Mouse (Mus musculus): Measurements from ENCODE around the gene Atp12a. TPM values are rescaled to one million over a fixed set of nuclear protein-coding genes. Genes with fewer than 3 reads are reported as not detected.
A peak's percentile ranks its signal among the peaks of the same experiment; 100 is the strongest.

Gene Atp12a
- polyA plus RNA-seq, 1 experiment, result not detected

DNA sequence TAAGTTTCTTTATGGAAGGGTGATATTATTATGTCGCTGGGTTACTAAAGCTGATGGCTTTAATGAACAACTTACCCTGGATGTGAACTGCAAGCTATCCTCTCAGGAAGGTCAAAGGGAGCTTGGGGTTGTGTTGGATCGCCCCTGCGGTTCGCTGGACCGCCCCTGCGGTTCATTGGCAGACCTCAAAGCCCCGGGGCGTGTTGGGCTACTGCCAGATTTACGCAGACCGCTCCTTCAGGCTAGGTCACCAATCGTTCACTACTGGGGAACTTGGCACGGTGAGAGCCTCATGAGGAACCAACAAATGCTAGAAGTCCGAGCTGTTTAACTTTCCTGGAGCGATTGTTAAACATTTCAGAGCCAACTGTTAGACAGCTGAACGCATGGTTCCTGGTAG is 1.8 kb downstream of the Atp12a start:
- TF ChIP-seq CTCF (IDR thresholded peaks at IDR 0.05; ENCODE audit: low read depth, low read length), result no peak
- no peak for TF ChIP-seq POLR2A (IDR thresholded peaks at IDR 0.05; ENCODE audit: borderline replicate concordance, low read depth, low read length)
- no peak overlapping the region for H3K4me3 ChIP-seq (ENCODE audit: insufficient read depth, low read length)
- no peak overlapping the region for H3K27ac ChIP-seq (ENCODE audit: insufficient read depth, low read depth, low read length)
- no peaks in the 10 kb centered on the region for H3K4me1 ChIP-seq (ENCODE audit: control insufficient read depth, insufficient read depth, low read length)

DNA sequence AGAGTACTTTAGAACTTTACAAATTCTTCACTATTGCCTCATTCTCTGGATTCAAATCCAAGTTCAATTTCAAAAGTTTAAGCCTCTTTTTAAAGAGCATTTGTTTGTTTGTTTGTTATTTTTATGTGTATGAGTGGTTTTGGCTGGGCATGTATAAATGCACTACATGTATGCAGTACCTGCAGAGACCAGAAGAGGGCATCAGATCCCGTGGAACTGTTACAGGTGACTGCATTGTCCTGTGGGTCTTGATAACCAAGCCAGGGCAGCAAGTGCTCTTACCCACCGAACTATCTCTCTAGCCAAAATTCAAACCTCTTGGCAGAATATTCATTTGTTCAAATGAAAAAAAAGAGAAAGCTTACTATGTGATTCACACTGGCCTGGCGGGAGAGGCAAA is 4.0 kb downstream of the Atp12a start:
- Histone ChIP-seq H3K4me1 (ENCODE audit: control insufficient read depth, insufficient read depth, low read length) (no peaks in the 10 kb centered on the region), H3K27ac (ENCODE audit: insufficient read depth, low read depth, low read length) (no peak overlapping the region)

DNA sequence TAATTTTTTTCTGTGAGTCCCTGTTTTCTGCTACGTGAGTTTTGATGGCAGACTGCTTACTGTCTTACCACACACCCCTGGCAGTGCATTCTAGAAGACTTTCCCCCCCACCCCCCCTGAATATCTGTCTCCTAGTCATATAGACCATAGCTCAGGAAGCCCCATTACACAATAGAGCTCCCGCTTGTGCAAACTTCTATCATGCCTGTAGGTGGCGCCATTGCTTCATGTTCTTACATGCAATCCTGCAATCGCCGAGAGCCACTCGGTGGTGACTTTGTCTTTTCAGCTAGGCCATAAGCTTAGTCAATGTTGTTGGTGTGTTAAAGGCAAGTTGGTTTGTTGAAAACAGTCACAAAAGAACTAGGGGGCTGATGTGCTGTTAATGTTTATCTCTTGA is 10.9 kb downstream of the Atp12a start:
- Histone ChIP-seq H3K27ac (ENCODE audit: insufficient read depth, low read depth, low read length) (no peak overlapping the region), H3K4me3 (ENCODE audit: insufficient read depth, low read length) (no peak overlapping the region), H3K4me1 (ENCODE audit: control insufficient read depth, insufficient read depth, low read length) (no peaks in the 10 kb centered on the region)
- TF ChIP-seq POLR2A (IDR thresholded peaks at IDR 0.05; ENCODE audit: borderline replicate concordance, low read depth, low read length) (no peak), CTCF (IDR thresholded peaks at IDR 0.05; ENCODE audit: low read depth, low read length) (peak; percentile 72; the same call in 1 of the 2 replicates)

More for the DNA sequence above, 4.0 kb downstream of the Atp12a start:
- H3K4me3 ChIP-seq (ENCODE audit: insufficient read depth, low read length), result no peak overlapping the region
- TF ChIP-seq CTCF (IDR thresholded peaks at IDR 0.05; ENCODE audit: low read depth, low read length), result no peak; the same call in 1 of the 2 replicates
- no peak for TF ChIP-seq POLR2A (IDR thresholded peaks at IDR 0.05; ENCODE audit: borderline replicate concordance, low read depth, low read length)

- Histone ChIP-seq H3K4me1 (ENCODE audit: control insufficient read depth, insufficient read depth, low read length) (no peaks in the 10 kb centered on the region), H3K27ac (ENCODE audit: insufficient read depth, low read depth, low read length) (no peak overlapping the region), H3K4me3 (ENCODE audit: insufficient read depth, low read length) (no peak overlapping the region)
- TF ChIP-seq POLR2A (IDR thresholded peaks at IDR 0.05; ENCODE audit: borderline replicate concordance, low read depth, low read length), result no peak
- no peak for TF ChIP-seq CTCF (IDR thresholded peaks at IDR 0.05; ENCODE audit: low read depth, low read length)
These were observed 12.9 kb downstream of the Atp12a start for GRCm38 (mm10) chr14:56377745-56378144.

DNA sequence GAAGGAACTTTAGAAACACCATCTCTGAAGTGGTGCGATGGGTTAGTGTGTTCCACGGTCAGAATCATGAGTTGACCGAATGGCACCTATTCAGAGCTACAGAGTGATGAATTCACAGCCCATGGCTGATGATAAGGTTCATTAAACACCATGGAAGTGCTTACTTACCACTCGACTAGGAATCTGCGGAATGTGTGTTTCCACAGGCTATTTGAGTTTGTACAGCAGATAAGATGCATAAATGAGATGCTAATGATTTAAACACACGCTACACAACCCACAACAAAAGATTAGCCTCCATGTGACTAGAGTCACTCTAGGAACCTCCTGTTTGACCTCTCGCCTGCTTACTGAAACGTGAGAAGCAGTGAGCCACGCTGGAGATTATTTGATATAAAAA is 14.5 kb downstream of the Atp12a start:
- Histone ChIP-seq H3K27ac (ENCODE audit: insufficient read depth, low read depth, low read length) (no peak overlapping the region), H3K4me3 (ENCODE audit: insufficient read depth, low read length) (no peak overlapping the region), H3K4me1 (ENCODE audit: control insufficient read depth, insufficient read depth, low read length) (no peaks in the 10 kb centered on the region)
- TF ChIP-seq POLR2A (IDR thresholded peaks at IDR 0.05; ENCODE audit: borderline replicate concordance, low read depth, low read length), result no peak
- no peak for TF ChIP-seq CTCF (IDR thresholded peaks at IDR 0.05; ENCODE audit: low read depth, low read length)

DNA sequence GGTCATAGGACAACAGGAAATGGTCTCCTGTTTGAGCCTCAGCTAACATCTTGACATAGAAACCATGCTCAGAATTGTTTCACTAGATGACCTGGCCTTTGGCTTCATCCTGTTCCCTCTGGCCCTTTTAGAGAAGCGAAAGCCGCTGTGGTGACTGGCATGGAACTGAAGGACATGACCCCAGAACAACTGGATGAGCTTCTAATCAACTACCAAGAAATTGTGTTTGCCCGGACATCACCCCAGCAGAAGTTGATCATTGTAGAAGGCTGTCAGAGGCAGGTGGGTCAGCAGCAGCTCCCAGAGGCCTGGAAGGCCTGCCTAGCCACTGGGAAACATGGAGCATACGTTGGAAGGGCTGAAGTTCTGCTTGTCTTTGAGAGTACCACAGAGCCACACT is 17.5 kb downstream of the Atp12a start:
- Histone ChIP-seq H3K27ac (ENCODE audit: insufficient read depth, low read depth, low read length) (no peak overlapping the region), H3K4me1 (ENCODE audit: control insufficient read depth, insufficient read depth, low read length) (no peaks in the 10 kb centered on the region), H3K4me3 (ENCODE audit: insufficient read depth, low read length) (no peak overlapping the region)
- TF ChIP-seq CTCF (IDR thresholded peaks at IDR 0.05; ENCODE audit: low read depth, low read length), result no peak
- TF ChIP-seq POLR2A (IDR thresholded peaks at IDR 0.05; ENCODE audit: borderline replicate concordance, low read depth, low read length), result no peak

- no peaks in the 10 kb centered on the region for H3K4me1 ChIP-seq (ENCODE audit: control insufficient read depth, insufficient read depth, low read length)
- H3K27ac ChIP-seq (ENCODE audit: insufficient read depth, low read depth, low read length), result no peak overlapping the region
- TF ChIP-seq CTCF (IDR thresholded peaks at IDR 0.05; ENCODE audit: low read depth, low read length) (no peak), POLR2A (IDR thresholded peaks at IDR 0.05; ENCODE audit: borderline replicate concordance, low read depth, low read length) (no peak)
- H3K4me3 ChIP-seq (ENCODE audit: insufficient read depth, low read length), result no peak overlapping the region
These were observed 25.4 kb downstream of the Atp12a start for GRCm38 (mm10) chr14:56390247-56390646.

GRCm38 (mm10) chr14:56393704-56394312 is 28.9 kb downstream of the Atp12a start:
- H3K4me1 ChIP-seq (ENCODE audit: control insufficient read depth, insufficient read depth, low read length), result no peaks in the 10 kb centered on the region
- H3K27ac ChIP-seq (ENCODE audit: insufficient read depth, low read depth, low read length), result no peak overlapping the region
- no peak overlapping the region for H3K4me3 ChIP-seq (ENCODE audit: insufficient read depth, low read length)
- TF ChIP-seq POLR2A (IDR thresholded peaks at IDR 0.05; ENCODE audit: borderline replicate concordance, low read depth, low read length), result no peak
- no peak for TF ChIP-seq CTCF (IDR thresholded peaks at IDR 0.05; ENCODE audit: low read depth, low read length)

- TF ChIP-seq POLR2A (IDR thresholded peaks at IDR 0.05; ENCODE audit: borderline replicate concordance, low read depth, low read length) (no peak), CTCF (IDR thresholded peaks at IDR 0.05; ENCODE audit: low read depth, low read length) (no peak)
- Histone ChIP-seq H3K4me1 (ENCODE audit: control insufficient read depth, insufficient read depth, low read length) (no peaks in the 10 kb centered on the region), H3K4me3 (ENCODE audit: insufficient read depth, low read length) (no peak overlapping the region), H3K27ac (ENCODE audit: insufficient read depth, low read depth, low read length) (no peak overlapping the region)
These were observed 33.1 kb downstream of the Atp12a start for GRCm38 (mm10) chr14:56398001-56398400.

- Histone ChIP-seq H3K4me1 (ENCODE audit: control insufficient read depth, insufficient read depth, low read length) (no peaks in the 10 kb centered on the region), H3K27ac (ENCODE audit: insufficient read depth, low read depth, low read length) (no peak within 1 kb of the TSS), H3K4me3 (ENCODE audit: insufficient read depth, low read length) (no peak within 1 kb of the TSS)
- no peak for TF ChIP-seq CTCF (IDR thresholded peaks at IDR 0.05; ENCODE audit: low read depth, low read length)
- no peak for TF ChIP-seq POLR2A (IDR thresholded peaks at IDR 0.05; ENCODE audit: borderline replicate concordance, low read depth, low read length)
These were observed 37.6 kb downstream of the Atp12a start, which contains the start of gene Rnf17 for GRCm38 (mm10) chr14:56402311-56403071. TSS of gene Rnf17 (plus strand) at chr14:56402581.

All from bone marrow macrophage, adult 2 months (primary cell).